In the genomic region with DNA sequence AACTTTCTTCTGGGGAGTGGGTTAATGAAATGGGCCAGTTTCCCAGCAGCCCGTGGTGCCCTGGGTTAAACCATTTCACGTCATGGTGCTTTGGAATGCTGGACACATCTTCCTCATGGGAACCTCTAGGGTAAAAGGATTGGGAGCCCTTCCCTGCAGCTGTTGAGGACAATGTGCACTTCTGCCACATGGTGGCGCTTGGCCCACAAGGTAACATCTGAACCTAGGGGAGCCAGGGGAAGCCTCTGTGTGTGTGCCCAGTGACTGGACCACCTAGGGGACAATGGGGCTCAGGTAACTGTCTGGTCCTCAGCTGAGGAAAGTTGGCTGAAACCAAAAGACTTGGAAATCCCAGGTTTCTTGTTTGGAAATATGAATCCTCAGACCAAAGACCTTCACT, we compare ENCODE assay signal across 8 mouse cellular contexts. TPM values are rescaled to one million over a fixed set of nuclear protein-coding genes. Genes with fewer than 3 reads are reported as not detected.
DNase-seq lines count a peak whose midpoint lies in the region; ATAC-seq lines count a peak whose summit lies in the region.

No protein-coding gene starts in this region.

- no peak for ATAC-seq in liver, embryonic 12.5 days
- ATAC-seq in neutrophil, adult 5-6 weeks (ENCODE audit: extremely low read depth, insufficient number of reproducible peaks, low FRiP score, poor library complexity, severe bottlenecking), result peak; percentile 55; the same call in 1 of the 2 replicates

- no peaks in the 10 kb centered on the region for H3K27me3 ChIP-seq in liver, embryonic 12.5 days (replicated peaks)

- peak; percentile 55 for DNase-seq in liver
- DNase-seq in cerebellum, postnatal 25 days, result peak; percentile 76 to 85
- peak; percentile 77 for DNase-seq in gastrocnemius, postnatal 10 days
- peak; percentile 33 to 71 for DNase-seq in kidney, adult 8-10 months
- peak; percentile 57 to 74 for DNase-seq in lung, adult 18-20 months
- peak; percentile 28 for DNase-seq in testis, postnatal 14 days (ENCODE audit: low spot score)

- H3K4me3 ChIP-seq in liver, embryonic 12.5 days, result no peak overlapping the region

- H3K4me2 ChIP-seq in liver, embryonic 12.5 days, result no peak overlapping the region

- no peak overlapping the region for H3K9ac ChIP-seq in liver, embryonic 12.5 days

- H3K9me3 ChIP-seq in liver, embryonic 12.5 days (replicated peaks), result no peaks in the 10 kb centered on the region

- H3K27ac ChIP-seq in liver, embryonic 12.5 days, result no peak overlapping the region

- WGBS in liver, embryonic 12.5 days (ENCODE audit: insufficient replicate concordance), result 7% methylated on average over 3 of the region's 3 CpGs

- H3K36me3 ChIP-seq in liver, embryonic 12.5 days, result no peaks in the 10 kb centered on the region

- H3K4me1 ChIP-seq in liver, embryonic 12.5 days, result no peaks in the 10 kb centered on the region

RNA-seq across cellular contexts. Expression of gene 1700019N19Rik, which starts 12.1 kb away (rescaled TPM):
- 0.13 TPM in 1 of 2 replicates, not detected in the other for polyA plus RNA-seq in liver, embryonic 12.5 days (2016; fragmentation: Nextera tagmentation; extraction: Ambion mirVana)
- not detected for total RNA-seq in gastrocnemius, postnatal 10 days (2021)
- not detected in 2 replicates for total RNA-seq in neutrophil, adult 5-6 weeks (2017)

RNA-seq across cellular contexts. Expression of gene Pnliprp2, which starts 46.8 kb away (rescaled TPM):
- 5.5 and 7.5 TPM in 2 replicates for polyA plus RNA-seq in liver, embryonic 12.5 days (2016; fragmentation: Nextera tagmentation; extraction: Ambion mirVana)
- total RNA-seq in gastrocnemius, postnatal 10 days (2021), result not detected
- total RNA-seq in neutrophil, adult 5-6 weeks (2017), result not detected in 2 replicates

Comparison
In these comparisons a context has a peak if more than half of its experiments do, and no peak if none do; other contexts are left out.
1. DNase-seq: peak in every context shown above with its lines; median percentile 80 in cerebellum, postnatal 25 days; 77 in gastrocnemius, postnatal 10 days; 66 in lung, adult 18-20 months; 55 in liver; 52 in kidney, adult 8-10 months; 28 in testis, postnatal 14 days.